Mouse (Mus musculus): ENCODE data around the gene Abcc3.
A peak's percentile ranks its signal among the peaks of the same experiment; 100 is the strongest.

Abcc3 gene

DNA sequence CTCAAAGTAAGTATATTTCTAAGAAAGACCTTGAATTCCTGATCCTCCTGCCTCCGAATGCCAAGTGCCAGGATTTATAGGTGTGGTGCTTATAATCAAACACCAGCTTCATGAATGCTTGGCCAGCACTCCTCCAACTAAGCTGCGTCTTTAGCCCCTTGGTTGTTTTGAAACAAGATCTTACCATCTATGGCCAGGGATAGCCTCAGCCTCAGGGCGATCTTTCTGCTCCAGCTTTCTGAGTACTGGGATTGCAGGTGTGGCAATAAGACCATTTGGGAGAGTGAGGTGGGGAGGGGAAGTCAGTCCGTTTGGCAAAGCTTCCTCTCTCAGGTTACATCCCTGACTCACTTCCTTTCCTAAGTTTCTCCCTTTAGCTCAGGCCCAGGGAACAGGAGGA lies 5.0 kb downstream of the Abcc3 start:
- Histone ChIP-seq H3K27me3 (ENCODE audit: control insufficient read depth, insufficient read depth, low read length, poor library complexity, severe bottlenecking) (no peaks in the 10 kb centered on the region), H3K36me3 (ENCODE audit: control insufficient read depth, insufficient read depth, low read length, poor library complexity, severe bottlenecking) (no peaks in the 10 kb centered on the region)
- DNase-seq (ENCODE audit: low read depth, low spot score): no peak

DNA sequence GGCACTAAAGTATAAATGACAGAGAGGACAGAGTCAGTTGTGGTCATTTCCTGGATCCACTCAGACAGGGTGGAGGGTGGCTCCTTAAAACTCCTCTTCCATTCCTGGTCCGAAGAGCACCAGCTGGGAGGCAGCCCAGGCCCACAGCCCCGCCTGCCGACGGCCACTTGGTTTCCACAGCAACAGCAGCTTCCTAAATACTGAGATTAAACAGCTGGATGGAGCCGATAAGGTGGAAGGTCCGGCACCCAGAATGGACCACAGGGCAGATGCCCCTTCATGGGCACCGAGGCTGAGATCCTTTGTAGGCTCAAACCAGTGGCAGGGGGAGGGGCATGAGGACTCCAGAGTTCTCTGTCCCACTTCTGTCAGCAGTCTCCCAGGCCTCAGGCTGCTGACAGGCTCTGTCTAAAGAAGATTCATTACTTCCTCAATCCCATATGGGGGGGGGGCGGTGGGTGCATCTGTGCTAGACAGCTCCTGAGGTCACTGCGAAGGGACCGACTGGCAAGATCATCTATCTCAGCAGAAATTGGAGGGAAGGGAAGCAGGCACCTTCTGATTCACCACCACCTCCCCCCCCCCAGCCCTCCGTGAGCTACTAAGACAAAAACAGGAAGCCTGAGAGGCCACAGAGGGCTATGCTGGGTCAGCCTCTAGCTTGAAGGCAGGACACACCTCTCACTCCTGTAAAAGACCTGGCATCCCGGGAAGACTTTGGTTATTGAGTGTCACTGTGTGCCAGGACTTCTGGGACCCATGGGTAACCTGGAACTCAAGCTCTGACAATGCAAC lies 6.6 kb downstream of the Abcc3 start:
- Histone ChIP-seq H3K36me3 (ENCODE audit: control insufficient read depth, insufficient read depth, low read length, poor library complexity, severe bottlenecking) (no peaks in the 10 kb centered on the region), H3K27me3 (ENCODE audit: control insufficient read depth, insufficient read depth, low read length, poor library complexity, severe bottlenecking) (no peaks in the 10 kb centered on the region)
- peak; percentile 47 for DNase-seq (ENCODE audit: low read depth, low spot score)

DNA sequence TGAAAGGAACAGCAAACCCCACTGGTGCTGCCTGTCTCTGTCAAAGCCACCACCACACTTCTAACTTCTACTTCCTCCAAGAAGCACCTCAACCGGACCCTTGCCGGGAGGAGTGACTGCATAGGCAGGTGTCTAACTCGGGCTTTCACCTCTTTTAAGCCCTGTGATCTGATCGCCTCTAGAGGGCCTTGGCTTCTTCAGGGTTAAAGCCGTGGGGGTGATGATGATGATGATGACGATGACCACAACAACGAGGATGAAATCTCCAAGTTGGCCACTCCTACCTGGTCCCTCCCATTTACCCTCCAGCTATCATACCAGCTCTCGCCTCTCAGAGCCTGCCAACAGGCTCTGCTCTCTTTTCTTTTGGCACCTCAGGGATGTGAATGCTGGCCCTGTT lies 13.1 kb downstream of the Abcc3 start:
- no peaks in the 10 kb centered on the region for H3K36me3 ChIP-seq (ENCODE audit: control insufficient read depth, insufficient read depth, low read length, poor library complexity, severe bottlenecking)
- no peaks in the 10 kb centered on the region for H3K27me3 ChIP-seq (ENCODE audit: control insufficient read depth, insufficient read depth, low read length, poor library complexity, severe bottlenecking)
- DNase-seq (ENCODE audit: low read depth, low spot score): no peak

DNA sequence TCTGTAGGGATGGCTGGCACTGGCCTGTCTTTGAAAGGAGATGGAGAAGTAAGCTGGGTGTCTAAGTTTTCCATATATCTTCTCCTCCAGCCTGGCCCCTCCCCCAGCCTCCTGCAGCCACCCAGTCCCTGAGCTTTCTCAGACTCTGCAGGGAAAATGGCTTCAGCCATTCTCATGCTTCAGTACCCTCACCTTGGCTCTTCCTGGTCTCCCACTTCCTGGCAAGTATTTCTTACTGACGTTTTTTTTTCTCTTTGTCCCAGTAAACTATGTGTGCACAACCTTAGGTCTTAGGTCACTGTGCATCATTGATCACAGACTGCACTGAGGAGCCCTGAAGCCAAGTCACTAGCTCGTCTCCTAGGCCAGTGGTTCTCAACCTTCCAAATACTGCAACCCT lies 13.7 kb downstream of the Abcc3 start:
- Histone ChIP-seq H3K27me3 (ENCODE audit: control insufficient read depth, insufficient read depth, low read length, poor library complexity, severe bottlenecking) (no peaks in the 10 kb centered on the region), H3K36me3 (ENCODE audit: control insufficient read depth, insufficient read depth, low read length, poor library complexity, severe bottlenecking) (no peaks in the 10 kb centered on the region)
- no peak for DNase-seq (ENCODE audit: low read depth, low spot score)

DNA sequence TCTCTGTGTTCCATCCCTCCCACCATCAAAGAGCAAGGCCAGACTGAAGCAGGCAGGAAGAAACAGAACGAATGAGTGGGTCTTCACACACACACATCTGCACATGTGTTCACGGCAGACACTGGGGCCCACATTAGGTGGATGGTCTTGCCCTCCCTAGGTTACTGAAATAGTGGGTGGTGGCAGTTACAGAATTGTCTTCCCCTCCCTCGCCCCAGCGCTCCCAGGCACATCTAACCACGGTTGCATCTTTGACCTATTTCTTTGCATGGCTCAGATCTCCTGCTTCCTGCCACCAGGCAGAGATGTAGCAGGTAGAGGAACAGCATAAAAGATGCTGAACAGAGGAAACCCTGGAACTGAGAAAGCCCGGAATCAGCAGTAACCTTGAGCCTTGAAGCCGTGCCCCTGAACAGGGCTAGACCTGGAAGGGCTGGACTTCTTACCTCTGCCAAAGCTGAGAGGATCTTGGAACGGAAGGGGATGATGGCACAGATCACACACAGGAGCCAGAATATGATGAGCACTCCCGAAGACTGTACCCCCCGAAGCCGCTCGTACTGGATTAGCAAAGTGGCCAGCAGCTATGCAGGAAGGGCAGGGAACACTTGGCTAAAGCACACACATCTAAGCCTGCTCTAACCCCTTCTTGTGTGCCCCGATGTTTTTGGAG lies 18.4 kb downstream of the Abcc3 start:
- no peak for DNase-seq (ENCODE audit: low read depth, low spot score)
- no peaks in the 10 kb centered on the region for H3K36me3 ChIP-seq (ENCODE audit: control insufficient read depth, insufficient read depth, low read length, poor library complexity, severe bottlenecking)
- H3K27me3 ChIP-seq (ENCODE audit: control insufficient read depth, insufficient read depth, low read length, poor library complexity, severe bottlenecking): no peaks in the 10 kb centered on the region

DNA sequence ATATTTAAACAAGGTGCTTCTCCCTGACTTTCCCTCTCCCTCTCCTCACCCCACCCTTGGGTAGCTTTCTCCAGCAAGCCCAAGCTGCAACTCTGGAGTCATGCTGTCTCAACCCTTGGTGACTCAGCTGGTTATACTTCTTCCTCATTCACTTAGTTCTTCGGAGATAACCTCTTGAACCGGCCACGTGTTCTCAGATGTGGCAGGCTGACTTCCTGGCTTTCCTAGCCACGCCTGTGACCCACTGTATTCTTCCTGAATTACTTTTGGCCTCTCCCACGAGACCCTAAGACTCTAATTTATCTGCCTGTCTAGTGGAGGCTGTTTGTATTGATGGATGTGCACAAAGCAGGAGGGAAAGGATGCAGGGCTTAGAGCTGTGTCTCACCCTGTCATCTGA lies 22.0 kb downstream of the Abcc3 start:
- no peaks in the 10 kb centered on the region for H3K27me3 ChIP-seq (ENCODE audit: control insufficient read depth, insufficient read depth, low read length, poor library complexity, severe bottlenecking)
- H3K36me3 ChIP-seq (ENCODE audit: control insufficient read depth, insufficient read depth, low read length, poor library complexity, severe bottlenecking): no peaks in the 10 kb centered on the region
- no peak for DNase-seq (ENCODE audit: low read depth, low spot score)

DNA sequence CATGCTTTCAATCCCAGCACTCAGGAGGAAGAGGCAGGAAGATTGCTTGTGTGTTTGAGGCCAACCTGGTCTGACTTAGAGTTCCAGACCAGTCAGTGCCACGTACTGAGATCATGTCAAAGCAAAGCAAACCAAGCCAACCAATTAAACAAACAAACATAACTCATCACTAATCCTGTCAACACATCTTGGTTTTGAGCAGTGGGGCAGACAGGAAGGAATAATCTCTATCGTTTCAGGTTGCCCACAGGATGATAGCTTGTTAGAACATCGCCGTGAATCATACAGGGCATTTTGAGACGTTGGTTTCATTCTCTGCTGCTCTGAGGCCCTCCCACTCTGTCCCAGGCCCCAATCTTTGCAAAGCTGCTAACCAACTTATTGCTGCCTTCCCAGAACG lies 22.8 kb downstream of the Abcc3 start:
- no peak for DNase-seq (ENCODE audit: low read depth, low spot score)
- no peaks in the 10 kb centered on the region for H3K36me3 ChIP-seq (ENCODE audit: control insufficient read depth, insufficient read depth, low read length, poor library complexity, severe bottlenecking)
- H3K27me3 ChIP-seq (ENCODE audit: control insufficient read depth, insufficient read depth, low read length, poor library complexity, severe bottlenecking): no peaks in the 10 kb centered on the region

DNA sequence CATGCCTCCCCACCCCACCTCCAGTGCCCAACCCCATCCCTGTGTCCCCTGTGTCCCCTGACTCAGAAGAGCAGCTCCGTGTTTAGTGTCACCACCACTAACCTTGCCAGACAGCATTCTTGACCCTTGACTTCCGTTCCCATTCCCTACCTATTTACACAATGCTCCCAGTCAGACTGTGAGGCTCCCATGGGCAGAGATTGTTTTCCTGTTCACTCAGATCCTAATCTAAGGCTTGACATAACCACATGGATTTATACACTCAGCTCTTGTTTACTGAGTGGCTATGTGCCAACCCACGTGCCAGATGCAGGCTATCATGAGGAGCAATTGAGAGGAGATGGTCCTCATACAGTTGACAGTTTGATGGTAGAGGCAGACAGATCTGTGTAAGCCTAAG lies 27.5 kb downstream of the Abcc3 start:
- Histone ChIP-seq H3K36me3 (ENCODE audit: control insufficient read depth, insufficient read depth, low read length, poor library complexity, severe bottlenecking) (no peaks in the 10 kb centered on the region), H3K27me3 (ENCODE audit: control insufficient read depth, insufficient read depth, low read length, poor library complexity, severe bottlenecking) (no peaks in the 10 kb centered on the region)
- no peak for DNase-seq (ENCODE audit: low read depth, low spot score)

DNA sequence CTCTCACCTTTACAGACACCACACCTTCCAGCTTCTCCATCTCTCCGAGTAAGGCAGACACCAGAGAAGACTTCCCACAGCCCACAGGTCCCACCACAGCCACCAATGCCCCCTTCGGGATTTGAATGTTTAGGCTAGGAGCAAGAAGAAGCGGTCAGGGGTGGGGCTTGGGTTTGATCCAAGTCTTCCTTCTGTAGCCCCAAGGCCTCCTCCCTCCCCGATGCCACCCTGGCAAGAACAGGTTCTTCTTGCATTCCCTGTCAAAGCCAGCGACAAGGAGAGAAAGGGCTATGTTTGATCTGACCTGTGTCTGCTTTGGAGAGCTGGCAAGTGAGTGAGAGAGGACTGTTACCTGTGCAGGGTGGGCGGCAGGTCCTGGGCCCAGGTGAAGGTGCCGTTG lies 29.1 kb downstream of the Abcc3 start:
- no peaks in the 10 kb centered on the region for H3K27me3 ChIP-seq (ENCODE audit: control insufficient read depth, insufficient read depth, low read length, poor library complexity, severe bottlenecking)
- DNase-seq (ENCODE audit: low read depth, low spot score): no peak
- no peaks in the 10 kb centered on the region for H3K36me3 ChIP-seq (ENCODE audit: control insufficient read depth, insufficient read depth, low read length, poor library complexity, severe bottlenecking)

DNA sequence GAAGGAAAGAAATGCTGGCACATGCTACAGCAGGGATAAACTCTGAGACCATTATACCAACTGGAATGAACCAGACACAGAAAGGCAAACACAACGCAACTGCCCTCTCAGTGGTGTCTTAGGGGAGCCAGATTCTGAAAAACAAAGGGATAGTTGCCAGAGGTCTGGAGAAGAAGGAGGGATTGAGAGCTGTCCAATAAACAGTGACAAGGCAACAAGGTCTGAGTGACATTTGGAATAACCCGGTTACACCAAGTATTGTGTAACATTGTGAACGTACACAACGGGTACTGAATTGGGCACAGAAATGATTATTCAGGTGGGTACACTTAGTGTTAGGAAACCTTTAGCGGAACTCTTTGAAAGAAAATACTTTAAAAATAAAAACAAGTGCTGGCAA lies 30.7 kb downstream of the Abcc3 start:
- DNase-seq (ENCODE audit: low read depth, low spot score): no peak
- Histone ChIP-seq H3K36me3 (ENCODE audit: control insufficient read depth, insufficient read depth, low read length, poor library complexity, severe bottlenecking) (no peaks in the 10 kb centered on the region), H3K27me3 (ENCODE audit: control insufficient read depth, insufficient read depth, low read length, poor library complexity, severe bottlenecking) (no peaks in the 10 kb centered on the region)

DNA sequence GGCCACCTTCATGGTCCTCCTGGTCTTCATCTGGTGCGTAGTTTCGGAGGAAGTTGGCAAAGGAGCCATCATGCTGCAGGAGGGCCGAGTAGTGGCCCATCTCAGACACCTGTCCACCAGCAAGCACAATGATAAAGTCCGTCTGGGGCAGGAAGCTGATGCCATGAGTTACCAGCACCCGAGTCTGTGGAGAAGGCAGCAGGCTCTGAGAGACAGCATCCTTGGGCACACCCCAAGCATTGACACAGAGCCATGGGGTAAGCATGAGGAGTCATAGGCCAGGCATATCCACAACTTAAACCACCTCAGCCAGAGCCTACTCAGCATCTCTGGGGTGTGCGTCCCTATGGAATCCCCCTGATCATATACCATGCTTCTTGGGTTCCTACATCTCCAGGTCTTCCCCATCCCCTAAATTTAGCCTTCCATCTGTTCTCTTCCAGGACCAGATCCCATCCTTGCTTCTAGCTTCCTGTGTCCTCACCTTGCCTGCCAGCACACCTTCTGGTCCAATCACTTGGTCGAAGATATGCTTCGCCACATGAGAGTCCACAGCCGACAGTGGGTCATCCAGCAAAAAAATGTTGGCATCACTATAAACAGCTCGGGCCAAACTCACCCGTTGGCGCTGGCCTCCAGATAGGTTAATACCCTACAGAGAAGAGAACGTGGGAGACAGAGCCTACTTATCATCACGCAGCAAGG lies 31.5 kb downstream of the Abcc3 start:
- DNase-seq (ENCODE audit: low read depth, low spot score): no peak
- H3K27me3 ChIP-seq (ENCODE audit: control insufficient read depth, insufficient read depth, low read length, poor library complexity, severe bottlenecking): no peaks in the 10 kb centered on the region
- H3K36me3 ChIP-seq (ENCODE audit: control insufficient read depth, insufficient read depth, low read length, poor library complexity, severe bottlenecking): no peaks in the 10 kb centered on the region

DNA sequence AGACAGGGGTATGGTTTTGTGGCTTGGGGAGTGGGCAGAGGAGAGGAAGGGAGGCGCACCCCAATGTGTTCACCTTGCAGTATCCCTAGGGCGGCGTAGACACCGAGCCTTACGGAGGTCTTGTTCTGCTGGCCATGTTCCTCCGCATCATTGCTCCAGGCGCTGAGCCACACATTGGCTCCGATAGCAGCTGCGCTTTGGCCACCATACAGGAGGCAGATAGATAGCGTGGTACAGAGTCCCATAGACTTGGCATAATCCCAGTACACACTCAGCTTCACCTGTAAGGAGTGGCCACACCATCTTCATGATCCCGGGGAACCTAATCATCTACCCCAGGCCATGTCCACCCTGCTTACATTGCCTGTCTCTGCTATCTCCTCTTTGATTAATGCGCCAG lies 33.6 kb downstream of the Abcc3 start:
- H3K27me3 ChIP-seq (ENCODE audit: control insufficient read depth, insufficient read depth, low read length, poor library complexity, severe bottlenecking): no peaks in the 10 kb centered on the region
- no peaks in the 10 kb centered on the region for H3K36me3 ChIP-seq (ENCODE audit: control insufficient read depth, insufficient read depth, low read length, poor library complexity, severe bottlenecking)
- DNase-seq (ENCODE audit: low read depth, low spot score): no peak

DNA sequence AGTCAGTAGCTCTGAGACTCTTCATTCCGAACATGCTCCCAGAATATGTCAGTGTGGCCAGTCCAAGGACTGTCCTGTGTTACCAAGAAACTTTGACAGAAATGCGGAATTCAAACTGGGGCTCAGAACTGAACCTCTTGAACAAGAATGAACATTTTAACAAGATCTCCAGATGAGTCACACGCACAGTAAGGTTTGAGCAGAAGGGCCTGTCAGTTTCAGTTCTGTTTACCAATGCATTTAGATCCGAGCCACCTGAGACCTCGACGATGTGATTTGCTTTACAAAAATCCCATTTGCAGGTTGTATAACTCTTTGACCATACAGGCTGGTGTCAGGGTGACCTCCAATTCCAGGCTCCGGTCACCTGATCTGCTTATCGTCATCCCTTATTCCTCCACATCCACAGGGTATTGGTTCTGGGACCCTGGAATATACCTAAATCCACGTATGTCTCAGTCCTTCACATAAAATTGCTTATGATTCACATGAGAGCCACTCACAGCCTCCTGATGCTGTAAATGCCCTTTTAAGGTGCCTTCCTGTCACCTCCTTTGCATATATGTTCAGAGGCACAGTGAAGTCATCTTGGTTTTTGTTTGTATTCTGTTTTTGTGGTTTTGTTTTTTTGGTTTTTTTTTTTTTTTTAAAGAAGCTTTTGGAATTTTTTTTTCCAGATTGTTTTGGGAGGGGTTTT lies 37.1 kb downstream of the Abcc3 start:
- DNase-seq (ENCODE audit: low read depth, low spot score): no peak
- Histone ChIP-seq H3K36me3 (ENCODE audit: control insufficient read depth, insufficient read depth, low read length, poor library complexity, severe bottlenecking) (no peaks in the 10 kb centered on the region), H3K27me3 (ENCODE audit: control insufficient read depth, insufficient read depth, low read length, poor library complexity, severe bottlenecking) (no peaks in the 10 kb centered on the region)

DNA sequence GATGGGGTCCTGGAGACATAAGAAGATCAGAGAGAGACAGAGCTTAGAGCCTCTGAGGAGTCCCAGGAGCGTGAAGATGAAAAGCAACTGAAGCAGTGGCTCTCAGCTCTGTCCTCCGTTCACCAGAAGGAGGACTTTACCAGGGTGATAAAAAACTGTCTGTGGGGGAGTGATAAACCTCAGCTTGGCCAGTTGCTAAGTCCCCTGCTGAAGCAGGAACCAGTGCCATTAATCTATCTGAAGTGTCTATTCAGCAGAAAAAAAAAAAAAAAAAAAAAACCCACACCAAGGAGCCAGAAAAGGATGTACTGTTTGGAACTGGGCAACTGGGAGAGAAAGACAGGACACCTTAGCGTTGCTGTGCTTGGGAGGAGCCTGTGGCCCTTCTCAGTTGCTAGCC lies 41.7 kb downstream of the Abcc3 start:
- Histone ChIP-seq H3K36me3 (ENCODE audit: control insufficient read depth, insufficient read depth, low read length, poor library complexity, severe bottlenecking) (no peaks in the 10 kb centered on the region), H3K27me3 (ENCODE audit: control insufficient read depth, insufficient read depth, low read length, poor library complexity, severe bottlenecking) (no peaks in the 10 kb centered on the region)
- no peak for DNase-seq (ENCODE audit: low read depth, low spot score)

DNA sequence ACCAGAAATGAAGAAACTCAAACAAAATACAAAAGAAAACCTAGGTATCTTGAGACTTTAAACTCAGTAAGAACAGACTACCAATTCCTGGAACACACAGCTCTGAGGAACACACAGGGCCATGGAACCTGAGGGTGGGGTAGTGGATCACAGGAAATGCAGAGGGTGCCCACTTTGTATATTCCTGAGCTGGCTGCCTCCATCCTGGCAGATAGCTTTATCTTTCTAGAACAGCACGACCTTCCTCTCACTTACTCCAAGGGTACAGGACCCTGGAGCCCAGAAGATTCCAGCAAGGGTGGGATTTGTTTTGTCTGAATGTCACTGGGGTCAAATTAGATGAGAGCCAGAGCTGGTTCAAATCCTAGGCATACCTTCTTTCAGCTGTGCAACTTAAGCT lies 42.5 kb downstream of the Abcc3 start:
- DNase-seq (ENCODE audit: low read depth, low spot score): no peak
- Histone ChIP-seq H3K27me3 (ENCODE audit: control insufficient read depth, insufficient read depth, low read length, poor library complexity, severe bottlenecking) (no peaks in the 10 kb centered on the region), H3K36me3 (ENCODE audit: control insufficient read depth, insufficient read depth, low read length, poor library complexity, severe bottlenecking) (no peaks in the 10 kb centered on the region)
